Mouse (Mus musculus) C2C12 (cell line): ENCODE measurements around the gene Bcs1l.

Experiments
- CEBPB ChIP-seq: IDR thresholded peaks from one replicate; pipeline ENCODE4 v1.6.1; 2011; ENCODE audit warnings: low read depth, mild to moderate bottlenecking, control low read depth, moderate library complexity
- CTCF ChIP-seq: IDR thresholded peaks from one replicate; pipeline ENCODE4 v1.5.1; 2011; ENCODE audit not compliant: control insufficient read depth, insufficient read depth, insufficient read length
- FOSL1 ChIP-seq: IDR thresholded peaks from one replicate; pipeline ENCODE4 v1.8.0; 2011; ENCODE audit warnings: mild to moderate bottlenecking, low read length; ENCODE audit not compliant: poor library complexity, insufficient read depth, severe bottlenecking
- MAX ChIP-seq: IDR thresholded peaks from one replicate; pipeline ENCODE4 v1.6.1; 2011; ENCODE audit warnings: mild to moderate bottlenecking, control low read depth
- MYOD1 ChIP-seq: IDR thresholded peaks from one replicate; pipeline ENCODE4 v1.6.1; 2011; ENCODE audit warnings: low read depth; ENCODE audit not compliant: control insufficient read depth, insufficient read length
- USF1 ChIP-seq: IDR thresholded peaks from one replicate; pipeline ENCODE4 v1.6.1; 2011; ENCODE audit warnings: low read depth, mild to moderate bottlenecking, control low read depth, moderate library complexity

- no peak for TF ChIP-seq CTCF
- TF ChIP-seq MYOD1, result no peak
- no peak for TF ChIP-seq MAX
- TF ChIP-seq USF1, result no peak
- no peak for TF ChIP-seq FOSL1
- TF ChIP-seq CEBPB, result no peak
Observed at GRCm38 (mm10) chr1:74601267-74601962, 13.3 kb downstream of the Bcs1l start, which contains the start of the genes Rnf25 and Stk36.
